Mouse (Mus musculus) CD8-positive naive resting alpha-beta T cell, adult 2 months (primary cell): ENCODE measurements around the gene Gpr62.
A peak's percentile ranks its signal among the peaks of the same experiment; 100 is the strongest.

ENCODE experiments used
- DNase-seq, 2 experiments: peaks; one replicate each; pipeline ENCODE4 v3.0.0; 2022; ENCODE audit warnings: low read depth in 2 of 2, low spot score in 2 of 2

Gene Gpr62

GRCm38 (mm10) chr9:106475046-106475445 is 9.3 kb upstream of the Gpr62 start:
- DNase-seq: no peak

DNA sequence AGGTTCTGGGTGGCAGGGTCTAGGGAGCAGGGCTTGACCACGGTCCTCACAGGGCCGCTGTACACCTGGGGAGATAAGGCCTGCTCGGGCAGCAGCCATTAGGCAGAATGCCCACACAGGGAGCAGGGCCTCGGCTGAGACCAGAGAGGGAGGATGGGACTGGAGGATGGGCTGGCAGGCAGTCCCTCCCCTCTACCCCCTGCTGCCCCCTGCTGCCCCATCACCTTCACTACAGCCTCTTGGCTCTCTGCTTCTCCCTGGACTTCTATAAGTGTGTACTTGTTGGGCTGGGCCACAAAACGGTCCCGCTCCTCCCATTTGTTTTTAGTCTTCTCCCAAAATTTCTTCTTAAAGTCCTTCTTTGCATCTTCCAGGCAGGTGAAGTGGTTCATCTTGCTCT is 8.7 kb upstream of the Gpr62 start:
- peak; percentile 54 to 63 for DNase-seq

GRCm38 (mm10) chr9:106473753-106474105 is 8.0 kb upstream of the Gpr62 start:
- DNase-seq: no peak

DNA sequence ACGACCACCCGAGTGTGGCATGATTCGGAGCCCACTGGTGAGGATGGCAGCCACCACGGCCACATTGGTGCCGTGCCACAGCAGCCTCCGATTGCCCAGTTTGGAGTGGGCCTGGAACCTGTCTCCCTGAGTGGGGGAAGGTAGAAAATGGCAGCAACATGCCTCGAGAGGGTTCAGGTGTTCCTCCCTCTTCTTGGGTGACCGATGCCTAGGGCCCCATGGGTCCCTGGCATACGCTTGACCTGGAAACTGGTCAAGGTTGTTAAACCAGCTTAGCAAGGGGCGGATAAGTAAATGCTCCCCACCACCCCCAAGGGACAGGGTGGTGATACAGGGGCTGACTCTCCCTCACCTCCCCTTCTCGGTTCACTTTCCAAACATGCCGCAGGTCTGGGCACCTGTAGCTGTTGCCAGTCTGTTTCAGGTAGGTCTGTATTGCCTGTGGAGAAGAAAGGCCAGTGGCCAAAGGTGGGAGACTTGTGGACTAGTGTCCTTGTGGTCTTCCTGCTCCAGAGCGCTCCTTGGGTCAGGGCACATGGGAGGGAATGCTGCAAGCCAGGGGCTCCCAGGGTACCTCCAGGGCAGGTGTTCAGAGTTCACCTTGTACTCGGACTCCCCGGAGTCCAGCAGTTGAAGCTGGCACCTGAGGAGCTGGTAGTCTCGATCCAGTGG is 7.5 kb upstream of the Gpr62 start:
- no peak for DNase-seq

GRCm38 (mm10) chr9:106472321-106472720 is 6.6 kb upstream of the Gpr62 start:
- no peak for DNase-seq

GRCm38 (mm10) chr9:106471892-106472291 is 6.2 kb upstream of the Gpr62 start:
- no peak for DNase-seq

DNA sequence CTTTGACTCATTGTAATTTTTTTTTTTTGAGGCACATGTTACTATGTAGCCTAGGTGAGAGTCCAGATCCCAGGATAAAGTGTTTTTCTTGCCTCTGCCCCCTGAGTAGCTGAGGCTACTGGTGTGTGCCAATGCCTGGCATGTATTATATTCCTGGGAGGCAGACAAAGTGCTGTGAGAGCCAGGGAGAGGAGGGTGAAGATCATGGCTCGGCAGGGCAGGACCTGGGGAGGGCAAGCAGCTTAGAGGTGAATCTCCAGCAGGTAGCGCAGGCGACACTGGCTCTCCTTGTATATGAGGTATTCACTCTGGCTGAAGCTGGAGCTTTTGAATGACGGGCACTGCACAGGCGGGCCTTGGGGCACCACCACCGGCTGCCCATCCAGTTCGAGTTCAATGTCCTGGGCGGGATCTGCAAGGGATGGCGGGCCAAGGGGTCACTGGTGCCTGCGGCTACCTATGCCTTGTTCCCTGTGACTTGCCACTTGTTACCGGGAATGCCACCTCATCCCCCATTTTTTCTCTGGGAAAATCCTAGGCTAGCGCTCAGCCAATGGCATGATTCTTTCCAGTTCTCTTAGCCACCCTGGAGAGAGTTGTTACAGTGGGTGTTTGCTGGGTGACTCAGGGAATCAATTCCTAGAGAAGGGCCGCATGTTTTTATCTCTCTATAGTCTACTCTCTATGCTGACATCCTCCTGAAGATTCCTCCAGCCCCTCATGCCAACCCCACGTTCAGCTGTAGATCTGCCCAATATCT is 5.4 kb upstream of the Gpr62 start:
- DNase-seq: no peak

DNA sequence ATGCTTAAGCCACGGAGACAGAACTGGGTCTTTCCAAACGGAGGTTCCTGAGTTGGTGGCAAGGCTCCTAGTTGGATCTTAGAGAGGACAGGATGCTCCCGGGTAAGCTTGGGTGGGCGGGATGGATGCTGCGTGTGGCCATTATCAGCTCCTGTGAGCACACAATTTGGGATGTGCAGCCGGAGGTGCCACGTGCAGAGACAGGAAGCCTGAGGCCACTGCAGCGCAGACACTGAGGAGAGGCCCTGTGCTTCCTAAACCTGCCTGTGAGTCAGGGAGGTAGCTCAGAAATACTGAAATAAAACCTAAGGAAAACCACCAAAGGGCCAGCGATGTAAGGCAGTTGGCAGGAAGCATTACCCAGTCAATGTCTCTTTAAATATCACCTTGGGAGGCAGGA is 4.0 kb upstream of the Gpr62 start:
- DNase-seq: no peak

DNA sequence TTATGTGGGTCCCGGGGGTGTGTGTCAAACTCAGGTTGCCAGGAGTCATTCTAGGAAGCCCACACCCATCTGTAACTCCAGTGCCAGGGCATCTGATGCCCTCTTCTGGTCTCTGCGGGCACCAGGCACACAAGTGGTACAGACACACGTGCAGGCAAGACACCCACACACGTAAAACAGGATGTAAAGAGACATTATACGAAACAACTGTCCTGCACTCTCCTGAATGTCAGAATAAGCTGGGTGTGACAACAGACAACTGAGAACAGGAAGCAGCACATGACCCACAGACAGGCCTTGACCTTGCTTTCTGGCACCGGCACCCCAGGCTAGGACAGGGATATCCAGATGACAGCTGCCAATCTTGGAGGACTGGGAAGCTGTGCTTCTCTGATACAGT is 3.6 kb upstream of the Gpr62 start:
- no peak for DNase-seq

- no peak for DNase-seq
Measured at GRCm38 (mm10) chr9:106467746-106468145, 2.0 kb upstream of the Gpr62 start.

DNA sequence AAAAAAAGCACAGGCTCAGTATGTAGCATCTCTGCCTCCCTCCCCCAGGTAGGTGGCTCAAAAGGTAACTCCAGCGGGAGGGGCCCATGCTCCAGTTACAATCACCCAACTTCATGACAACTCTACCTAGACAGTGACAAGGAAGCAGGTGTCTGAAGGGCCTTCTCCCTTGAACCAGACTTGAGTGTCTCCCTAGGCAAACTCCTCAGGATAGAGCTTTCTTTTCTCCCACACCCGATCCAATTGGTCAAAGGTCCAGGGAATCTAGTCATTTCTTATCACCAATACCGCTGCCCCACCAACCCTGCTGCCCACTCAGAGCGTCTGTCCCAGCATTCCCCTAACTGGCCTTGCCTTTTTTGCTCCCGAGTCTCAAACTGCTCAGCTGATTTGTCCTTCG is 983 bp upstream of the Gpr62 start:
- DNase-seq: no peak

- no peak for DNase-seq
Measured at GRCm38 (mm10) chr9:106464751-106465541, 792 bp downstream of the Gpr62 start.

GRCm38 (mm10) chr9:106463122-106464063 is 2.3 kb downstream of the Gpr62 start:
- DNase-seq: no peak

DNA sequence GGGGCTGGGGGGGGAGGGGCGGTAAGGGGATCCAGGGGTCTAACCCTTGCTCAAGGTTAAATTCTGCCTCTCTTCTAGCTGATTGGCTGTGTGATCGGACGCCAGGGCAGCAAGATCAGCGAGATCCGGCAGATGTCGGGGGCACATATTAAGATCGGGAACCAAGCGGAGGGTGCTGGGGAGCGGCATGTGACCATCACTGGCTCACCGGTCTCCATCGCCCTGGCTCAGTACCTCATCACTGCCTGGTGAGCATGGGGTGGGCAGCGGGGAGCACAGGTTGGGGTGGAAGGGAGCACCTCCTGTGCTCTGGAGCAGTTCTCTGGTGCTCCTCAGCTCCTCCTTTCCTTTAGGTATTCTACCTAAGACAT is 3.3 kb downstream of the Gpr62 start:
- DNase-seq: no peak

DNA sequence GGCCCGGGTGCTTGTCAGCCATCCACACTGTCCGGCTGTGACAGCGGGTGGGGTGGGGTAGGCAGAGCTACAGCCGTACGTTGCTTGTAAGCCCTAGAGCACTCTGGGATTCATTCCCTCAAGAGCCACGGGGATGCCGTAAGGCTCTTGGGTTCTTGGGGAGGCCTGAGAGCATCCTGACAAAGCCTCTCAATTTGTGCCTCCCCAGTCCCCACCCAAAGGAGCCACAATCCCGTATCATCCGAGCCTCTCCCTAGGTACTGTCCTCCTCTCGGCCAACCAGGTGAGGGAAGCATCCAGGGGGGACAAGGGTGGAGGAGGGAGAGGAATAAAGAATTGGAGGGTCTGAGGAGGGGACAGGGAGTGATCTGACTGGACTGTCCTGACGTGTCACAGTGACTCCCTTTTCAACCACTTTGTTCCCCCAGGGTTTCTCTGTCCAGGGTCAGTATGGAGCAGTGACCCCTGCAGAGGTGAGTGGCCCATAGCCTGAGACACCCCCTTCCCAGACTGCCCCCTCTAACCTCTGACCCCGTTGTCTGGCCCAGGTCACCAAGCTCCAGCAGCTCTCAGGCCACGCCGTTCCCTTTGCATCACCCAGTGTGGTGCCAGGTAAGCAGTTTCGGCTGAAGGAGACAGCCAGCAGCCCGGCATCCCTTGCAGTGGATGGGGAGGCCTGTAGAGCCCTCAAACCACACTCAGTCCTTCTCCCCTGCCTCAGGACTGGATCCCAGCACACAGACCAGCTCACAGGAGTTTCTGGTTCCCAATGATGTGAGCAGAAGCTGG is 3.9 kb downstream of the Gpr62 start:
- no peak for DNase-seq

DNA sequence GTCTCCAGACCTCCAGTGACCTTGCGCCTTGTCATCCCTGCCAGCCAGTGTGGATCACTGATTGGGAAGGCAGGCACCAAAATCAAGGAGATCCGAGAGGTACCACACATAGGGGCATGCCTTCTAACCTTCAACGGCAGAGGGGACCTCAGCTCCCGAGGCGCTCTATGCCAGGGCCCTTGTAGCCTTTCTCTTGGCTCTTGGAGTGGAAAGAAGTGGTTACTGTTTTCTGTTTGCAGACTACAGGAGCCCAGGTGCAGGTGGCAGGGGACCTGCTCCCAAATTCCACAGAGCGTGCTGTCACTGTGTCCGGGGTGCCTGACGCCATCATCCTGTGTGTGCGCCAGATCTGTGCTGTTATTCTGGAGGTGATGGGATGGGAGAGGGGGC is 4.7 kb downstream of the Gpr62 start:
- no peak for DNase-seq

DNA sequence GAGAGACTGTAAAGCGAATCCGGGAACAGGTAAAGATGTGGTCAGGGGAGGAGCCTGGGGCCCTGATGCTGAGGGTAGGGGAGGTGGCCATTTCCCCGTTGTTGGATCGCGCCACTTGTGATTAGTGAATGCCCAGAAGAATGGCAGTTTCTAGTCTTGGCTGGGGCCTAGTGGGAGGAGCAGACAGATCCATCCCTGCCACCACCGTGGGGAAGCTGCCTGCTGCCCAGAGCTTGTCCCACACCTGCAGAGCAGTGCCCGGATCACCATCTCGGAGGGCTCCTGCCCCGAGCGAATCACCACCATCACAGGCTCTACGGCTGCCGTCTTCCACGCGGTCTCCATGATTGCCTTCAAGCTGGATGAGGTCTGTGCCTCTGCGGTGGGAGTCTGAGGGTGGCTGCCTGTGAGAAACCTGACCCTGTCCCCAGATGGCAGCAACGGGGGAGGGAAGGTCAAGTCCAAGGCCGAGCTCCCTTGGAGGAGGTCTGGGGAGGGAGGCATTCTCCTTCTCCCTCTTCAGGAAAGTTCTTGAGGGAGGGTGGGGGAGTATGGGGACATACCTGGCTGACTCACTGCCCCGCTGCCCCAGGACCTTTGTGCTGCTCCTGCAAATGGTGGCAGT is 5.2 kb downstream of the Gpr62 start:
- no peak for DNase-seq

DNA sequence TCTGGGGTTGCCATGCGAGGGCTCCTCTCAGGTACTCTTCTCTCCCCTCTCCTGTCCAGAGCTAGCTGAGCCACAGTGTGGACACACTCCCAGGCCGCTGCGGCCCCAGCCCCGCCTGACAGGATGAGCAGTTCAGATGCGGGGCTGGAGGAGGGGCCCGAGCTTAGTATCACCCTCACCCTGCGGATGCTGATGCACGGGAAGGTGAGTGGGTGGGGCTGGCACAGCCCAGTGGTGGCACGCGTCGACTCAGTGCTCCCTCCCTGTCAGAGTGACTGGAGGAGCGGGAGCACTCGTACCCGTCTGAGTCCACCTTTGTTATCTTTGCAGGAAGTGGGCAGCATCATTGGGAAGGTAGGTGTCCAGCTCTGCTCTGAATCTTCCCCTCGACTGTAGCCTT is 5.8 kb downstream of the Gpr62 start:
- DNase-seq: no peak

- DNase-seq: no peak
Measured at GRCm38 (mm10) chr9:106457920-106458319, 7.8 kb downstream of the Gpr62 start.

- no peak for DNase-seq
Measured at GRCm38 (mm10) chr9:106457163-106457559, 8.6 kb downstream of the Gpr62 start.
